24 mouse cellular contexts compared by ENCODE assay signal in the genomic region with DNA sequence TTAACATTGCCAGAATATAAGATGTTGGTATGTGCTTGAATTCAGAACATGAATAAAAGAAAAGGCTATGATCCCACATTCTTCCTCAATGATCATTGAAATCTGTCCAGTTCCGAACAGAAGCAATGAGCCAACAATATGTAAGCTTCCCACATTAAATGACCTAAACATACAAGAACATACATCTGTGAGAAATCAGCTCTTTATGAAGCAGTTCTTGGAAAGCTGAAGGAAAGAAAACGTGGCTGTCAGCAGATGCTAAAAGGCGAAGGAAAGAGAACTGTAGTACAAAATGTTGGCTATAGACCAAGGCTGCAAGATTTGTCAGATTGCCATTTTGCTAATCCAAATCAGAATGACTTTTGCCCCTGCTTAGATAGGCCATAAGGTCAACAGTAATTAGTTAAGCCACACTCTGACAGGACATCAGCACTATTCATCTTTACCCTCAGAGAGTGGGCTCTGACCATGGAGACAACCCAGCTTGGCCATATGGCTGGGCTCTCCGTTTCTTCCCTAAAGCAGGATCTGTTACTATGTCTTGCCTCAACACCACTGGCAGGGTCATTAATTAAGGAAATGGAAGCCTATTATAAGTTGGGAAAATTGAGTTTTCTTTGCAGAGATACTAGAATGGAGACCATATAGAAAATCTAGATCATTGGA.
DNase-seq lines count a peak whose midpoint lies in the region; ATAC-seq and TF ChIP-seq lines count a peak whose summit lies in the region.
"Had no signal": no experiment of that assay in that cellular context is flagged by ENCODE, and none has a peak within 500 bp of the region (broad histone marks: within the 10 kb centered on the region; RNA-seq: fewer than 3 reads in every experiment).

No protein-coding gene starts in this region.

- no peaks in the 10 kb centered on the region for H3K27me3 ChIP-seq in embryonic facial prominence, embryonic 14.5 days (replicated peaks; ENCODE audit: control insufficient read depth, insufficient read depth, low read length)
- no peaks in the 10 kb centered on the region for H3K27me3 ChIP-seq in embryonic facial prominence, embryonic 10.5 days (replicated peaks; ENCODE audit: low read depth, poor library complexity, severe bottlenecking)
- no peaks in the 10 kb centered on the region for H3K27me3 ChIP-seq in lung, embryonic 16.5 days (ENCODE audit: control insufficient read depth, insufficient read depth, low read depth, low read length)
- no peaks in the 10 kb centered on the region for H3K27me3 ChIP-seq in stomach, embryonic 15.5 days (replicated peaks)
- no peaks in the 10 kb centered on the region for H3K27me3 ChIP-seq in thymus, adult 2 months (ENCODE audit: control insufficient read depth, insufficient read depth, low read length)
- H3K27me3 ChIP-seq: forebrain, embryonic 13.5 days; hindbrain, embryonic 15.5 days had no signal

- 52% methylated on average over 4 of the region's 4 CpGs for WGBS in embryonic facial prominence, embryonic 14.5 days
- WGBS in embryonic facial prominence, embryonic 10.5 days = 74% methylated on average over 4 of the region's 4 CpGs
- WGBS in lung, embryonic 16.5 days = 52% methylated on average over 4 of the region's 4 CpGs
- WGBS in lung, adult 2 months = 71% methylated on average over 4 of the region's 4 CpGs
- WGBS in stomach, embryonic 15.5 days = 45% methylated on average over 4 of the region's 4 CpGs
- WGBS in thymus, adult 2 months = 89% methylated on average over 4 of the region's 4 CpGs

- no peak overlapping the region for H3K9ac ChIP-seq in embryonic facial prominence, embryonic 14.5 days (ENCODE audit: low read depth, low read length)
- H3K9ac ChIP-seq in lung, embryonic 16.5 days (ENCODE audit: low read length) = no peak overlapping the region
- no peak overlapping the region for H3K9ac ChIP-seq in stomach, embryonic 15.5 days
- H3K9ac ChIP-seq: forebrain, embryonic 13.5 days; hindbrain, embryonic 15.5 days; liver, embryonic 14.5 days had no signal

- H3K4me2 ChIP-seq in embryonic facial prominence, embryonic 14.5 days (ENCODE audit: low read depth, low read length) = no peak overlapping the region
- H3K4me2 ChIP-seq in lung, embryonic 16.5 days (ENCODE audit: low read depth, low read length) = no peak overlapping the region
- no peak overlapping the region for H3K4me2 ChIP-seq in stomach, embryonic 15.5 days
- H3K4me2 ChIP-seq: forebrain, embryonic 13.5 days; hindbrain, embryonic 15.5 days; midbrain, embryonic 11.5 days had no signal

- ATAC-seq in embryonic facial prominence, embryonic 14.5 days (ENCODE audit: low read depth) = no peak
- ATAC-seq in lung, embryonic 16.5 days (ENCODE audit: low read depth) = peak; percentile 88
- ATAC-seq in stomach, embryonic 15.5 days (ENCODE audit: insufficient read depth, low FRiP score, low read depth) = peak; percentile 31; the same call in 1 of the 2 replicates
- ATAC-seq: CD4-positive, CD25-positive, alpha-beta regulatory T cell, adult 4 months; forebrain, embryonic 13.5 days; intestine, postnatal 0 days; midbrain, embryonic 16.5 days had no signal

- no peaks in the 10 kb centered on the region for H3K9me3 ChIP-seq in embryonic facial prominence, embryonic 14.5 days (ENCODE audit: control insufficient read depth, low read length)
- H3K9me3 ChIP-seq in embryonic facial prominence, embryonic 10.5 days = no peaks in the 10 kb centered on the region
- no peaks in the 10 kb centered on the region for H3K9me3 ChIP-seq in lung, embryonic 16.5 days (ENCODE audit: control insufficient read depth, low read length)
- no peaks in the 10 kb centered on the region for H3K9me3 ChIP-seq in stomach, embryonic 15.5 days
- H3K9me3 ChIP-seq: forebrain, embryonic 13.5 days; hindbrain, embryonic 10.5 days; hindbrain, embryonic 15.5 days had no signal

- DNase-seq in embryonic facial prominence, embryonic 14.5 days (ENCODE audit: low spot score) = peak; percentile 39
- DNase-seq in embryonic facial prominence, embryonic 10.5 days (ENCODE audit: low spot score) = no peak
- peak; percentile 1 for DNase-seq in kidney, postnatal 14 days
- no peak for DNase-seq in kidney, adult 11 months
- no peak for DNase-seq in lung, adult 2 months
- no peak for DNase-seq in thymus, adult 2 months
- DNase-seq: cerebellum, adult 8-10 months; cerebellum, postnatal 25 days; gastrocnemius, postnatal 14 days; heart, postnatal 14 days; layer of hippocampus, postnatal 36 days; left cerebral cortex, postnatal 4 days; liver; right cerebral cortex, postnatal 25 days had no signal

- TF ChIP-seq POLR2A in lung, adult 2 months (IDR thresholded peaks at IDR 0.05; ENCODE audit: borderline replicate concordance, extremely low read depth, low read depth, low read length) = no peak
- TF ChIP-seq POLR2A in thymus, adult 2 months (IDR thresholded peaks at IDR 0.05; ENCODE audit: control insufficient read depth, extremely low read depth, insufficient read depth, low read length, poor library complexity) = no peak

- H3K4me3 ChIP-seq in embryonic facial prominence, embryonic 14.5 days (ENCODE audit: low read depth, low read length) = no peak overlapping the region
- H3K4me3 ChIP-seq in embryonic facial prominence, embryonic 10.5 days = no peak overlapping the region
- H3K4me3 ChIP-seq in lung, embryonic 16.5 days (ENCODE audit: low read length) = no peak overlapping the region
- H3K4me3 ChIP-seq in lung, adult 2 months (replicated peaks; ENCODE audit: extremely low read depth, low read depth, low read length) = no peak overlapping the region
- no peak overlapping the region for H3K4me3 ChIP-seq in stomach, embryonic 15.5 days (replicated peaks)
- H3K4me3 ChIP-seq in thymus, adult 2 months (ENCODE audit: control insufficient read depth, insufficient read depth, low read length) = no peak overlapping the region
- H3K4me3 ChIP-seq: forebrain, embryonic 13.5 days; hindbrain, embryonic 10.5 days; hindbrain, embryonic 15.5 days had no signal

- no peaks in the 10 kb centered on the region for H3K4me1 ChIP-seq in embryonic facial prominence, embryonic 14.5 days (ENCODE audit: control insufficient read depth, insufficient read depth, low read length)
- H3K4me1 ChIP-seq in embryonic facial prominence, embryonic 10.5 days = peaks cover 6% of the 10 kb centered on the region; the same call in 1 of the 2 replicates
- no peaks in the 10 kb centered on the region for H3K4me1 ChIP-seq in lung, embryonic 16.5 days (replicated peaks; ENCODE audit: control insufficient read depth, insufficient read depth, low read length)
- no peaks in the 10 kb centered on the region for H3K4me1 ChIP-seq in lung, adult 2 months (ENCODE audit: control insufficient read depth, insufficient read depth, low read length)
- no peaks in the 10 kb centered on the region for H3K4me1 ChIP-seq in stomach, embryonic 15.5 days
- H3K4me1 ChIP-seq in thymus, adult 2 months (replicated peaks; ENCODE audit: control insufficient read depth, insufficient read depth, low read length) = no peaks in the 10 kb centered on the region
- H3K4me1 ChIP-seq: forebrain, embryonic 13.5 days; hindbrain, embryonic 15.5 days had no signal

- no peaks in the 10 kb centered on the region for H3K36me3 ChIP-seq in embryonic facial prominence, embryonic 14.5 days (ENCODE audit: control insufficient read depth, insufficient read depth, low read length)
- no peaks in the 10 kb centered on the region for H3K36me3 ChIP-seq in embryonic facial prominence, embryonic 10.5 days (replicated peaks)
- no peaks in the 10 kb centered on the region for H3K36me3 ChIP-seq in lung, embryonic 16.5 days (ENCODE audit: control insufficient read depth, insufficient read depth, low read length)
- no peaks in the 10 kb centered on the region for H3K36me3 ChIP-seq in stomach, embryonic 15.5 days
- H3K36me3 ChIP-seq in thymus, adult 2 months (ENCODE audit: control insufficient read depth, insufficient read depth, low read length) = no peaks in the 10 kb centered on the region
- H3K36me3 ChIP-seq: hindbrain, embryonic 10.5 days; hindbrain, embryonic 15.5 days had no signal

- TF ChIP-seq CTCF in lung, adult 2 months (IDR thresholded peaks at IDR 0.05; ENCODE audit: insufficient read depth, low read length) = no peak
- no peak for TF ChIP-seq CTCF in thymus, adult 2 months (IDR thresholded peaks at IDR 0.05; ENCODE audit: borderline replicate concordance, control insufficient read depth, extremely low read depth, insufficient read depth, low read length, poor library complexity)

- H3K27ac ChIP-seq in embryonic facial prominence, embryonic 14.5 days (replicated peaks; ENCODE audit: low read depth, low read length) = no peak overlapping the region
- H3K27ac ChIP-seq in embryonic facial prominence, embryonic 10.5 days (replicated peaks) = no peak overlapping the region
- no peak overlapping the region for H3K27ac ChIP-seq in lung, embryonic 16.5 days (ENCODE audit: low read length)
- H3K27ac ChIP-seq in stomach, embryonic 15.5 days = no peak overlapping the region
- no peak overlapping the region for H3K27ac ChIP-seq in thymus, adult 2 months (ENCODE audit: control insufficient read depth, insufficient read depth, low read length)
- H3K27ac ChIP-seq: forebrain, embryonic 13.5 days; hindbrain, embryonic 10.5 days; hindbrain, embryonic 15.5 days; liver, embryonic 14.5 days had no signal

Comparison
In these comparisons a context has a peak if more than half of its experiments do, and no peak if none do; other contexts are left out.
1. DNase-seq: peak in embryonic facial prominence, embryonic 14.5 days (single experiment) and kidney, postnatal 14 days (single experiment); none in embryonic facial prominence, embryonic 10.5 days (single experiment), kidney, adult 11 months (single experiment), lung, adult 2 months (single experiment) and thymus, adult 2 months (single experiment).